Mouse (Mus musculus) forebrain, embryonic 10.5 days (tissue): ENCODE measurements around the gene Sohlh1. TPM values are rescaled to one million over a fixed set of nuclear protein-coding genes. Genes with fewer than 3 reads are reported as not detected.

Source experiments
- DNase-seq: peaks from one replicate; pipeline ENCODE4 v3.0.0-alpha.2; 2017; ENCODE audit warnings: low spot score; ENCODE audit errors: extremely low spot score
- H3K27ac ChIP-seq: fragments of 300-500 bp; sonication (generic); 2 replicates; pipeline ENCODE4 v1.5.1; 2016; ENCODE audit warnings: mild to moderate bottlenecking
- H3K27me3 ChIP-seq: fragments of 300-500 bp; sonication (generic); 2 replicates; pipeline ENCODE4 v1.6.1; 2016; ENCODE audit warnings: mild to moderate bottlenecking; ENCODE audit not compliant: poor library complexity, severe bottlenecking
- H3K36me3 ChIP-seq: fragments of 300-500 bp; sonication (generic); replicated peaks from 2 replicates; pipeline ENCODE4 v1.6.1; 2016; ENCODE audit warnings: mild to moderate bottlenecking, moderate library complexity
- H3K4me1 ChIP-seq: fragments of 300-500 bp; sonication (generic); 2 replicates; pipeline ENCODE4 v1.6.1; 2016
- H3K4me3 ChIP-seq: fragments of 300-500 bp; sonication (generic); 2 replicates; pipeline ENCODE4 v1.5.1; 2016; ENCODE audit warnings: mild to moderate bottlenecking, moderate library complexity
- H3K9me3 ChIP-seq: fragments of 300-500 bp; sonication (generic); 2 replicates; pipeline ENCODE4 v1.6.1; 2016; ENCODE audit warnings: mild to moderate bottlenecking, moderate library complexity
- WGBS: fragments of 180-500 bp; shearing (Covaris S2); methylation state at CpG from one replicate; pipeline ENCODE4 v1.1.7; 2016; 5-methylcytosine and 5-hydroxymethylcytosine counted together
- polyA plus RNA-seq: library from polyadenylated mRNA; unstranded; fragments of >200 nt; fragmentation: Nextera tagmentation; extraction: Ambion mirVana; gene quantifications from 2 replicates; pipeline ENCODE4 v1.2.1, GENCODE M21; 2016

Gene Sohlh1
- polyA plus RNA-seq = not detected in 2 replicates

DNA sequence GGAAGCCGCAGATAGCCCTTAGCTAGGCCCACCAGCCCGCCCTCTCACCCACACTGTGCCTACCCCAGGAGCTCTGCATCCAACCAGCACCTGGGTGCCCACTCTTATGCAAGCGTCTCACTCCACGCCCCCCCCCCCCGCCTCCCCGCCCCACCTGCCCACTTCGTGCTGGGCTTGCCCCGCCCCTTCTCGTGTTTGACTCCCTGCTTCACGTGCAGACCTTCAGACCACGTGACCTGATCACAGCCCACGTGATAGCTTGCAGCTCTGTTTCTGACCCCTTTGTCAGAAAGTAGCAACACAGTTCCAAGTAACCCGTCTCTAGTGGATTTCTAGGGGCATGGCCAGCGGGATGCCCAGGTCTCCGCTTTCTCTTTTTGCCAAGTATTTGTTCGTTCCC is at the start of gene Sohlh1:
Gene Sohlh1 (minus strand): TSS at position 23 of the 400 bp plus-strand sequence.
- 85% methylated on average over 16 of the region's 16 CpGs for WGBS
- Histone ChIP-seq H3K9me3 (no peaks in the 10 kb centered on the region), H3K27me3 (no peaks in the 10 kb centered on the region), H3K36me3 (no peaks in the 10 kb centered on the region), H3K4me1 (peaks cover 12% of the 10 kb centered on the region), H3K4me3 (no peak within 1 kb of the TSS), H3K27ac (no peak within 1 kb of the TSS)
- DNase-seq = no peak

DNA sequence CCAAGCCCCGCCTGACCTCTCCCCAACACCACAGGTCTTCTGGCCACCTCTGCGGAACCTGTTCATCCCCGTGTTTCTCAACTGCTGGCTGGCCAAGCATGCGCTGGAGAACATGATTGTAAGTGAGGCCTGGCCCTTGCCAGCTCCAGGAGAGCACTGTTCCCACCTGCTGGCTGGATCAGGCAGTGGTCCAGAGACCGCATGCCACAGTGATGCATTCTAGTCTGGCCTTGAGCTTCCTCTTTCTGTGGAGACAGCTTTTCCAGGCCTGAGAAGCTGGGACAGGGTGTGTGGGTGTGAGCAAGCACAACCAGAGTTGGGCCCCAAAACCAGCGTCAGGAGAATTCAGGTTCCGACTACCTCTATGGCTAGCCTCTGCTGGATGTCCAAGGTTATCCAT is 45.4 kb upstream of the Sohlh1 start:
- 85% methylated on average over 7 of the region's 7 CpGs for WGBS
- no peak overlapping the region for H3K4me3 ChIP-seq
- peaks cover 5% of the 10 kb centered on the region; the same call in 1 of the 2 replicates for H3K4me1 ChIP-seq
- DNase-seq = no peak
- H3K36me3 ChIP-seq = no peaks in the 10 kb centered on the region
- H3K27me3 ChIP-seq = no peaks in the 10 kb centered on the region
- H3K27ac ChIP-seq = no peak overlapping the region
- H3K9me3 ChIP-seq = no peaks in the 10 kb centered on the region

DNA sequence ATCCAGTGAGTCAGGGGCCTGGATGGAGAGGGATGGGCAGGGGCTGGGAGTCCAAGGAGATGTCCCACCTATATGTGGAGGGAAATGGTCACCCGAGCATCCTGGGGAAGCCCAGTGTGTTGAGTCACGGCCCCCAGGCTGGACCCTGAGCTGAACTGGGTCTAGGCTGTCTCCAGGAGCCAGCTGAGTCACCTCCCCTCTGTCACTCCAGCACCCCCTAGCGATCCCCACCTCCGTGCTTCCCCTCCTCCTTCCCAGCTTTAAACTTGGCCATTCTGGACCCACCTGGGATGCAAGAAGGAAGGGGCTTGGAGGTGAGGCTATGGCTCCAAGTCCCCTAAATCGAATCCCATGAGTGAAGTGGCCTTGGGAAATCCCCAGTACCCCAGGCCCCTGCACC is 41.1 kb upstream of the Sohlh1 start:
- Histone ChIP-seq H3K36me3 (no peaks in the 10 kb centered on the region), H3K4me3 (no peak overlapping the region), H3K27me3 (no peaks in the 10 kb centered on the region), H3K27ac (no peak overlapping the region), H3K4me1 (no peaks in the 10 kb centered on the region), H3K9me3 (no peaks in the 10 kb centered on the region)
- DNase-seq = no peak
- WGBS = 73% methylated on average over 5 of the region's 5 CpGs

DNA sequence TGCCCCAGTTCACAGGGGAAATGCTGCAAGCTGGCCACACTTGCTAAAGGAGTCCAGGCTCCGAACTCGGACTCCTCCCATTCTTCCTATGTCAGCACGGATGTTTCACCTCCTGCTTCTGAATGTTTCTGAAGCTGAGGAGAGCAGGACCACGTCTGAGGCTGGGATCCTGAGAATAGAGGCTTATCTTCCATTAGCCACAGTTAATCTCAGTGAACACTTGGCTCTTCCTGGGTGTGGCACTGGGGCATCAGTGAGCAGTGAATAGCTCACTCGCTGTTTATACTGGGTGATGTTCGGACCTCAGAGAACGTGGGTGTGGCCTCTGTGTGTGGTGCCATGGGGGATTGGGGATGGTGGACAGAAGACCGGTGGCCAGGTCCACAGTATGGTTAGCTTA is 40.2 kb upstream of the Sohlh1 start:
- no peak overlapping the region for H3K4me3 ChIP-seq
- no peak overlapping the region for H3K27ac ChIP-seq
- WGBS = 76% methylated on average over 8 of the region's 8 CpGs
- H3K27me3 ChIP-seq = no peaks in the 10 kb centered on the region
- no peak for DNase-seq
- no peaks in the 10 kb centered on the region for H3K36me3 ChIP-seq
- H3K4me1 ChIP-seq = no peaks in the 10 kb centered on the region
- no peaks in the 10 kb centered on the region for H3K9me3 ChIP-seq

DNA sequence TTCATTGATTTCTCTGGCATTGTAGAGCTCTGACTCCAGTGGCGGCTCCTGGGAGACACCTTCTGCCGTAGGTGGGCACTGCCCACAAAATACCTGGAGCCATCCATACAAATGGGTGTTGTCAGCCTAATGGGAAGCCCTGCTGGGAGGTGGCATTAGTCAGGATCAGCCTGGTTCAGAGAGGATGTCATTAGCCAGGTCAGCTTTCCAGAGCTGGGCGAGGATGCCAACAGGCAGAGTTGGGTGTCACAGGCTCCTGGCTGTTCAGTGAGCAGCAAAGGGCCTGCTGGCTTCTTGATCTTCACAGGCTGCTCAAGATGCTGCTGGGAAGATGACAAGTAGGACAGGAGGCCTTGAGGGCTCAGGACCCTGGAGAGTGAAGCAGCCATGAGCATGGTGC is 37.7 kb upstream of the Sohlh1 start:
- H3K4me3 ChIP-seq = no peak overlapping the region
- DNase-seq = no peak
- H3K9me3 ChIP-seq = no peaks in the 10 kb centered on the region
- H3K27ac ChIP-seq = no peak overlapping the region
- no peaks in the 10 kb centered on the region for H3K4me1 ChIP-seq
- 81% methylated on average over 3 of the region's 3 CpGs for WGBS
- H3K27me3 ChIP-seq = peaks cover 1% of the 10 kb centered on the region; the same call in 1 of the 2 replicates
- H3K36me3 ChIP-seq = no peaks in the 10 kb centered on the region

DNA sequence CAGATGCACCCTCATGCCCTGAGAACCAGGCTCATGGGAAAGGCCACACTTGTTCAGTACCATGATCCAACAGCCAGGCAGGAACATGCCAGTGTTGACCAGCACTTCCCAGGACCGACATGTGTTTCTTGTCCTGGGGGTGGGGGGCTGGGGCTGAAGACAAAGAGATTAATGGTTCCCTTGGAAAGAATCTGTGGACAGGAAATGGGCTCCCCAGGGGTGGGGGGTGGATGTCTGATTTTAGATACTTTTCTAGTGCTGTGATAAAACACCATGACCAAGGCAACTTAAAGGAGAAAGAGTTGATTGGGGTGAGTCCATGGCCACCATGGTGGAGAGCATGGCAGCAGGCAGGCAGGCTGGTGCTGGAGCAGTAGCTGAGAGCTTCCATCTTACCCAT is 35.2 kb upstream of the Sohlh1 start:
- WGBS = 56% methylated on average over 1 of the region's 1 CpGs
- no peak for DNase-seq
- no peak overlapping the region for H3K4me3 ChIP-seq
- H3K27ac ChIP-seq = no peak overlapping the region
- no peaks in the 10 kb centered on the region for H3K9me3 ChIP-seq
- peaks cover 25% of the 10 kb centered on the region for H3K27me3 ChIP-seq
- no peaks in the 10 kb centered on the region for H3K36me3 ChIP-seq
- H3K4me1 ChIP-seq = peaks cover 9% of the 10 kb centered on the region

DNA sequence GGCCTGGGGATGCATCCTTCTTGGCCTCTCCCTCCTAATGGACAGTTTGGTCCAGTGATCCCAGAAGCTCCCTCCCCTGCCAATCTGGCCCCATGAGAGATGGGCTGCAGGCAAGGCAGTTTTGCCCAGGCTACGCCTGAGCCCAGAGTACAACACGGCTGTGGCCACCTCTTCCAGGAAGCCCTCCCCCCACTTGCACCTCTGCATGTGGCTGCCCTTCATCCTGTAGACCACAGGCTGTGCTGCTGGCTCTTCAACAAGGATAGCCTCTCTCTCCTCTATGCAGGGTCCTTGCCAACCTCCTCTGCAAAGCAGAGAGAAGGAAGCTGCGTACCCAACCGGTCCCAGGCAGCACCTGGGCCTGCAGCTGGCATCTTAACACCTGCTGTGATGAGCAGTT is 32.0 kb upstream of the Sohlh1 start:
- Histone ChIP-seq H3K9me3 (no peaks in the 10 kb centered on the region), H3K4me3 (no peak overlapping the region), H3K27me3 (peaks cover 45% of the 10 kb centered on the region), H3K27ac (no peak overlapping the region), H3K4me1 (peaks cover 10% of the 10 kb centered on the region), H3K36me3 (no peaks in the 10 kb centered on the region)
- DNase-seq = no peak
- 81% methylated on average over 4 of the region's 4 CpGs for WGBS

DNA sequence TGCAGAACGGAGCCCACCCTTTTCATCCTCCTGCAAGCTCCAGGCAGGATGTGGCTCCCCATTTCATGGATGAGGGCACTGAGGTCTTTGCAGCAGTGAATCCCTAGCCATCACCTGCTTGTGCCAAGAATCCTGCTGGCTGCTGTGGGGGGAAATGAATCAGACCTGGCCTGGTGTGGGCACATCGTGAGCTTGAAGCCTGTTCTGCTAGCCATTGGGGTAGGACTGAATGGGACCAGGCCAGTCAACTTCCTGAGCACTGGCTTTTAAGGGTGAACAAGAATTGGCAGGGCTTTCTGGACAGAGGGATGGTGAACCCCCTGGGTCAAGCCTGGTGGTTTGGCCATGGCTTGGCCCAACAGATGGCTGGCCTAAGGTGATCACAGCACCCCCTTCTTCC is 31.5 kb upstream of the Sohlh1 start:
- Histone ChIP-seq H3K36me3 (no peaks in the 10 kb centered on the region), H3K4me1 (peaks cover 10% of the 10 kb centered on the region), H3K27me3 (peaks cover 45% of the 10 kb centered on the region), H3K27ac (no peak overlapping the region), H3K4me3 (no peak overlapping the region), H3K9me3 (no peaks in the 10 kb centered on the region)
- no peak for DNase-seq
- 76% methylated on average over 2 of the region's 2 CpGs for WGBS

DNA sequence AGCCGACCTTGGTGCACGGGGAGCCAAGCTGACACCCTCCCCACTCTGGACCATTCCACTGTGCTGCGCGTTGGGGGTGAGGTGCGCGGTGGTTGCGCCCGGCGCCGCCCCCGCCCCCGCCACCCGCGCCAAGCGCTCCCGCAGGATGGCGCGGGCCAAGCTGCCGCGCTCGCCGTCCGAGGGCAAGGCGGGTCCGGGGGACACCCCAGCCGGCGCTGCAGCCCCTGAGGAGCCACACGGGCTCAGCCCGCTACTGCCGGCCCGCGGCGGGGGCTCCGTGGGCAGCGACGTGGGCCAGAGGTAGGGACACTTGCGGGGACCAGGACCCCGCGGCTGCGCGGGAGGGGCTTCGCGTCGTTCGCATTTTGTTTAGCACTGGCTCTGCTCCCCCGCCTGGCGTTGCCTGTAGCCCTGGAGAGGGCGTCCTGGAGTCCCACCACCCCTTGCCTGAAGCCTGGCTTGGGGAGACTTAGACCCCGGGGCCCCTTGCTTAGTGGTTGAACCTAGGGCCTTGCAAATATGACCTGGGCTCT is 30.8 kb upstream of the Sohlh1 start:
- H3K4me1 ChIP-seq = peaks cover 10% of the 10 kb centered on the region
- H3K9me3 ChIP-seq = no peaks in the 10 kb centered on the region
- peak overlapping the region; percentile 60 for H3K4me3 ChIP-seq
- DNase-seq = no peak
- H3K36me3 ChIP-seq = no peaks in the 10 kb centered on the region
- peaks cover 45% of the 10 kb centered on the region for H3K27me3 ChIP-seq
- 3% methylated on average over 49 of the region's 49 CpGs for WGBS
- H3K27ac ChIP-seq = peak overlapping the region; percentile 78

DNA sequence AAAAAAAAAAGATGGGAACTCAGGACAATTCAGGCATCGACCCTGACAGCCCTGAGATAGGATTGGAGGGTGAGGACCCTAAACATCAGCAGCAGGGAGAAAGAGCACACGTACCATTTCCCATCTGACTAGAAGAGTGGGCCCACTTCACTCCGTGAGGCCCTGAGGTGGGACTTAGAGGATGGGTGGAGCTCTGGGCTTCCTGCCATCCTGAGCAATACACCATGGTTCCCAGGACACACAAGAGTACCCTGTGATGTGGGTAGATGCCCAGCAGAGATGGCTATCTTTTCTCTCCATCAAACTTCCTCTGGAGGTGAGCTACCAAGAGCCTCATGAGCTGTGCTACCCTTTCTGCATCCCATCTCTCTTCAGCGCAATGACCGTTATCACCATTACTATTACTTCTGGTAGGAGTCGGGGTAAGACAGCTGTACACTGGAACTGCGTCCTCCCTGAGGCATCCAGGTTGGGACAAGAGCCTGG is 30.2 kb upstream of the Sohlh1 start:
- 27% methylated on average over 7 of the region's 7 CpGs for WGBS
- H3K9me3 ChIP-seq = no peaks in the 10 kb centered on the region
- H3K36me3 ChIP-seq = no peaks in the 10 kb centered on the region
- no peak for DNase-seq
- peaks cover 45% of the 10 kb centered on the region for H3K27me3 ChIP-seq
- peaks cover 10% of the 10 kb centered on the region for H3K4me1 ChIP-seq
- H3K27ac ChIP-seq = peak overlapping the region; percentile 78; the same call in 1 of the 2 replicates
- H3K4me3 ChIP-seq = peak overlapping the region; percentile 60

DNA sequence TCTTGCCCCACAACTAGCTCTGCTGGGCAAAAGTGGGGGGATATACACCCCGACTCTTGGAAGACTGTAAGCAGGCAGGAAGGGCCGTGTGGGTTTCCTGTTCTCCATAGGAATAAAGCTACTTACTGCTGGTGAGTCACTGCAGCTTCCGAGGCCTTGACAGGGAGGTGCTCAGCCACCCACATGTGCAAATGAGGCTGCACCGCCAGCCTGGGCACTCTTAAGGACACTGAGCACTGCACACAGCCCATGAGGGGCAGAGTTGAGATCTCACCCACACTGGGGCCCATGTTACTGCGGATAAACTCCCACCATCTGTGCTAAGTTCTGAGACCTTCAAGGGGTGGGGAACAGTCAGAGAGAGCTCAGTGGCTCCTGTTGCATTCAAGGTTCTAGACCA is 19.6 kb upstream of the Sohlh1 start:
- H3K4me1 ChIP-seq = peaks cover 18% of the 10 kb centered on the region
- no peak overlapping the region for H3K4me3 ChIP-seq
- H3K9me3 ChIP-seq = no peaks in the 10 kb centered on the region
- DNase-seq = no peak
- H3K27me3 ChIP-seq = peaks cover 52% of the 10 kb centered on the region
- no peak overlapping the region for H3K27ac ChIP-seq
- 72% methylated on average over 5 of the region's 5 CpGs for WGBS
- H3K36me3 ChIP-seq = no peaks in the 10 kb centered on the region

DNA sequence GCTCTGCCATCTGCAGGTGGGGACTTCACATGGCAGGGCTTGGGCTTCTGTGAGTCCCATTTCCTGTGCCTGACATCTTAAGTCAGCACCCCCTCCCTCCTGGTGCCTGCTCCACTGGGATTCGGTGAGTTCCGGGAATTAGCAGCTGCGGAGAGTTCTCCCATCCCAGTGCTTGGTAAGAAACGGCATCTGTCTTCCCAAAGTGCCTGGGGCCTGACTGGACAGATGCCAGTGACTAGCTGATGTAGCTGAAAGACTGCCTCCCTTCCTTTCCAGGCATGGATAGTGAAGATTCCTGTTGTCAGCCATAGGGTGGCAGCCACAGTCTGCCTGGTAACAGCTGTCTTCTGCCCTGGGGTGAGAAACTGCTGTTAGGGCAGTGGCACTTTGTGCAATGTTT is 18.4 kb upstream of the Sohlh1 start:
- H3K27me3 ChIP-seq = peaks cover 53% of the 10 kb centered on the region
- no peak overlapping the region for H3K27ac ChIP-seq
- H3K9me3 ChIP-seq = no peaks in the 10 kb centered on the region
- DNase-seq = no peak
- H3K36me3 ChIP-seq = no peaks in the 10 kb centered on the region
- WGBS = 24% methylated on average over 4 of the region's 4 CpGs
- no peak overlapping the region for H3K4me3 ChIP-seq
- H3K4me1 ChIP-seq = peaks cover 18% of the 10 kb centered on the region

DNA sequence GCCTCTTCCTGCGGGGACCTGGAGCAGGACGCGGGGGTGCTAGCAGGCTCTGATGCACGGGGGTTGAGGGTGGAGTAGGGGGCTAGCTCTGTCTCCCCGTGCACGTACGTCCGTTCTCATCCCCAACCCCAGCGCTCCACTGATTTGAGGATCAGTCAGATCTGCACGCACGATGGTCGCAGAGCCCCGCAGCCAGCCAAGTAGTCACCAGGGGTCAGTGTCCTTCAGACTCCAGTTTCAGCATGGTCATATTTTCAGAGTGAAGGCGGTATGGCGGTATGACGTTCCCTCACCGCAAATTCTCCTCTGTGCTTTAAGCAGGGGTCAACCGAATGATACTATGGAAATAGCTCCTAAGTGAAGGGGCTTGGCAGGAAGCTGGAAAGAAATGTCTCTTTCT is 17.2 kb upstream of the Sohlh1 start:
- no peak overlapping the region for H3K27ac ChIP-seq
- 6% methylated on average over 18 of the region's 18 CpGs for WGBS
- H3K9me3 ChIP-seq = no peaks in the 10 kb centered on the region
- no peaks in the 10 kb centered on the region for H3K36me3 ChIP-seq
- peak; percentile 17 for DNase-seq
- H3K27me3 ChIP-seq = peaks cover 53% of the 10 kb centered on the region
- peak overlapping the region; percentile 70 for H3K4me3 ChIP-seq
- peaks cover 18% of the 10 kb centered on the region for H3K4me1 ChIP-seq
